Mouse (Mus musculus): ENCODE measurements around the gene Zbtb32.

The Zbtb32 gene

DNA sequence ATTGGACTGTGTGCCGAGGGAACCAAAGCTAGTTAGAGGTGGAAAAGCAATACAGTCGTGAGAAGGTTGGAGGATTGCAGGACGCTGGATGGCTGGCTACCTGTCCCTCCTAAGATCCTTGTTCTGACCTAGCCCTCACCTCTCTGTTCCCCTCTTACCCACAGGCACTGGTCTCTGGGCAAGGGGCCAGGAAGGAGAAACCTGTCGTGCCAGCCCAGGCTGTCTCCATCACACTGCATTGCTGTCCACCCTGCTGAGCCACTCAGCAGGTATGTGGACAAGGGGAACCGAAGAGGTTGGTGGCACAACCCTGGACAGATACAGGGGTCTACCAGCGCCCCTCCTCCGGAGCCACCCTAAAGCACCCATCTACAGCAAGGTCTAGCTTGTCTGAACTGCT is 1.9 kb upstream of the Zbtb32 start:
- no peak for DNase-seq (ENCODE audit: extremely low spot score, low spot score)

DNA sequence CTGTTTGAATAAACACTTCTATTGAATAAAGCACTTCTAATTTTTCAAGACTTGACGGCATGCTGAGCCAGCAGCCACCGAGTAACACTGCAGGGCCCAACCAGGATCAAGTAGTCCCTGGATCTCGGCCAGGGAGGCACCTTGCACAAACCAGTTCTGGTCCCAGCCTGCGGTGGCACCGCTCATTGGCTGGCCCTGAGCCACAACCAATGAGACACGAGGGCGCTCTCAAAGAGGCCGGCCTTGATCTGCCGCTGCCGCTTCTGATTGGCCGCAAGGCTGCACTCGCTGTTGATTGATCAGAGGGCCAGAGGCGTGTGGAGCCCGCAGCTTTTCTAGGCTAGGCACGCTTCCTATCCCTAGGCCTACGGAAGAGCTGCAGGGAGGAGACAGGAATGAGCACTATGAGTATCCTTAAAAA is 1.2 kb upstream of the Zbtb32 start:
- DNase-seq (ENCODE audit: extremely low spot score, low spot score), result peak; percentile 69

DNA sequence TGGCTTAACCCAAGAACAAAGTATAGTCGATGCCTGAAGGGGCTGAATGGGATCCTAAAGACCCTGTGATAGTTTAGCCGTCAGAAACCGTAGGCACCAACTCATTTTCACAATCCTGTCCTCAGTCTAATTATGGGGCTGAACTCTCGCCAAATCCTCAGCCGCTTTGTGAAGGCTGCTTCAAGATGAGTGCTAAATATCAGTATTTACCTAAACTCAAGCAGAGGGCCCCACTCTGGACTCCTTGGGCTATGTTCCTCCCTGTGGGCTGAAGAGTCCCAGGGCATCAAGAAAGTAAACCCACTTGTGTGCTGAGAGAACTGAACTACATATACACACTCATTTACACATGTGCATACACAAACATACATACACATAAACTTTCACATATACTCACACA is 1.9 kb downstream of the Zbtb32 start:
- DNase-seq (ENCODE audit: extremely low spot score, low spot score), result no peak

DNA sequence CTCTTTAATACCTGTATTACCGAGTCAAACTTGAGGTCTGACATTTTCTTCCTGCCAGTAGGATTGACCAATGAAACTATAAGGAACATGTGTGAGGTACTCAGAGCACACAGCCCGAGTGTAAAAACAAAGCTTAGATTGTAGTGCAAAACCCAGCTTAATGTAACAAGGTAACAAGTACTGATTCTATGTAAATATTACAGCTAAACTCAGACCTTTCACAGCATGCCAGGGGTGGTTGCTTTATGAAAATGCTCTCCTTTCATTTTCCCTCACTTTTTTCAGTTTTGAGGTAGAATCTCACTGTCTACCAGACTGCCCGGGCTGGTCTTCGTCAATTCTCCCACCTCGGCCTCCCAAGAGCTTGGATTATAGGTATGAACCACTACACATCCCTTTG is 2.6 kb downstream of the Zbtb32 start:
- DNase-seq (ENCODE audit: extremely low spot score, low spot score), result no peak

DNA sequence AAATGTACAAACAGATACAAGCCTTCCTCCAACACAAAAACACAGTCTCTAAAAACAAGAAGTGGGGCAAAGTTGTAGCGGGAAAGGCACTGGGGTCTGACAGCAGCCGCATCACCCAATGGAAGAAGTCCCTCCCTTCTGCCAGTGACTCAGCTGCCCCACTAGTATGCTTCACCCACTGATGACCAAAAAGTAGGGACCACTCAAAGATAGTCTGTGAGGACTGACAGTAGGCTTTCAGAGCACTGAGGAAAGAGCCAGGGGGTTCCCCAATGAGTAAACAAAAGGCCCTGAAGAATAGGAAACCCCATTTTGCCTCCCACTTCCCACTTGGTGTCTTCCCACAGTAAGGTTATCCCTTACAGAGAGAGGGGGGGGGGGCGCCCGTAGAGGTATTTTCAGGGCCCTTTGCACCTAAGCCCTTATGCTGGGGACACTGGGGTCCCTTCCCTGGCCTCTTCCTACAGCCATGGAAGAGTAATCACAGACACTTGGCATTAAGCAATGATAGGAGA is 4.1 kb downstream of the Zbtb32 start:
- no peak for DNase-seq (ENCODE audit: extremely low spot score, low spot score)

DNA sequence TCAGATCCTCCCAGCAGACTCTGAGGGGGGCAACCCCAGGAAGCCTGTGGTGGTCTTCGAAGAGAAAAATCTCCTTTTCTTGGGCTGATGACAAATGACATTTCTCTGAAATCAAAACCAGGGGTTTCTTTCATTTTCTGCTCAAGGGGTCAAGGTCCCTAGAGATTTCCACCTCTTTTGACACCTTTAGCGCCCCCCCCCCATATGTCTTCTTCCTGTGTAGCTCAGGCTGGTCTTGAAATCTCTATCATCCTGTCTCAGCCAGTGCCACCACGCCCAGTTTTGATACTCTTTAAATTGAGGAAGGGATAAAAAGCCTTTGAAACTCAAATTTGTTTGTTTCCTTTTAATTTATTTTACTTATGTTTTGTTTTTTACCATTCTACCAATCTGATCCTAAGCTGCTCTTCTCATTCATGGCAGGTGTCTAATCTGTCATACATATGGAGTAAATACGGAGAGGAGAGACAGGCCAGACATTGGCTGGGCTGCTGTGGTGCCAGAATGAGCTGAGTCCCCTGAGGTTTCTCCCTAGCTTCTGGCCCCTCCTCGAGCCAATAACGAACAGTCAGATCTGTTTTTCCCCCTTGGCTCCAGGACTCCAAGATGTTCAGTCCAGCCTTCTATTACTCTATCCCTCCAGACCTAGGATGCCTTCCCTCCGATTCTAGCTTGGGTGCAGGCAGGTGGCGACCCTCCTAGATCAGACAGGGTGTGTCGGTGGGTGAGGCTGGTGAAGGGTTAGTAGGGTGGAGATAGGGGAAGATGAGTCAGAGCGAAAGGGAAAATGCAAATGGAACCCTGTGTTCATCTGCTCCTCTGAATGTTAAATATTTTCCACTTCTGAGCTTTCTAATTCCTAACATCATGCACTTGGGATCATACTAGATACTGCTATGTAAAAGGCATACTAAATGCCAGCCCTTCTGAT is 4.9 kb downstream of the Zbtb32 start:
- no peak for DNase-seq (ENCODE audit: extremely low spot score, low spot score)

DNA sequence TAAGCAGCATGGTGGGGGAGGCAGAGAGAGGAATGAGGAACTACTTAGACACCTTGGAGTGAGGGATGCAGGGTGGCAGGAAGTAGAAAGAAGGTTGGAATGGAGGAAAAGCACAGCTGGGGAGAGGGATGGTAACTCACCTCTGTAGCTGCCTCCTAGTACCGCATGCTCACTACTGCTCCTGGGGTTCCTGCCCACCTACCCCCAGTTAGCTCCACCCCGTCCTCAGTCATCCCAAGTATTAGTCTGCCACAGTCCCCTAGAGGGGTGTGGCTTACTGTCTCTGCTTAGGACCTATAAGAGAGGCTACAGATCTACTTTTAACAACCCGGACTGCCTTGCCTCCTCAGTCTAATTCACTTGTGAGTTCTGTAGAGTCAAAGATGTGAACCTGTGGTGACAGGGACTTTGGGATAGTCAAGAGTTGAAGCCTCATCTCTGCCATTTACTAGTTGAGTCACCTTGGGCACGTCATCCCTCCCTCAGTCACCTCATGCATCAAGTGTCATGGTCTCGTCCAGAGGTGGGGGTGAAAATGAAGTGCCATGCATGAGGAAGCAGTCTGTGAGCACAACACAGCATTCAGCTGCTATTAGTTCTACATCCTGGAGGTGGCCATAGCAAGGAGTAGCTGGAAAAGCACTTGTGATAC is 5.8 kb downstream of the Zbtb32 start:
- DNase-seq (ENCODE audit: extremely low spot score, low spot score), result no peak

DNA sequence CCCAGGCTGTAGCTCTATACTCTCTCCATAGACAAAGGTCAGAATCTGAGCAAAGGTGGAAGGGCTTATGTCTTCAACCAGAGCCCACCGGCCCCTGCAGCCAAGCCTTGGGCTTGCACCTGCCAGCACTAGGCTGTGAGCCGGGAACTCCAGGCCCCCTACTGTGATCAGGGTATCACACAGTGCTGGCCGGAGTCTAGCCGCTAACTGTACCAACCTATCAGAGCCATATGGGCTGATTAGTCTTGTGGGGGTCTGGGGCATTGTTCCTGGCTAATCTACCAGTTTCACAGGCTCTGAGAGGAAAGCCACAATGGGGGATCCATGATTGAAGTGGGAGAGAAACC is 7.1 kb downstream of the Zbtb32 start:
- DNase-seq (ENCODE audit: extremely low spot score, low spot score), result no peak

DNA sequence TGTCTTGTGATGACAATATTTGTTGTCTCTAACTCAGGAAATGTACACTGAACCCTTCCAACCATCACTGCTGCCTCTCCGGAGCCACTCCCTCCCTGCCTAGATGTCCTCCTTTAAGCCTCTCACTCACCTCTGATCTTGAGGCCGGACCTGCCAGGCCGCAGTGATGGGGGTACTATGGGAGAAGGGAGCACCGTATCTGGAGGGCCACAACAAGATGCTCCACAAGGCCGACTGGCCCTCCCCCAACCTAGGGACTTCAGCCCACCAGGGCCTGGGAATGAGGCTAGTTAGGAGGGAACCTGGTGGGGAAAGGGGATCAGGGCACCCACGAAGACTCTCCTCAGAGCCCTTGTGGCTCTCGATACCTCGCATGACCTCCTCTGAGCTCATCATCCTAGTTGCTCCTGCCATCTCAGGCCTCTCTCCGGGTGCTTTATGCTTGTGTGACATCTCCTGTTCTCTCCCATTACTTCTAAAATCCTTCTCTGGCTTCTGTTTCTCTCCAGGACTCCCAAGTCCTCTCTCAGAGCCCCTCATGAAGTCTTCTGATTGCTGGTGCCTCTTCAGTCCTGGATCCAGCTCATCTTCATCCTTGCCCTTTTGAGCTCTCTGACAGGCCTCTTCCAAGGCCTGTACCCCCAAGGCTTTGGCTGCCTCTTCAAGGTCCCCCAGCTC is 7.6 kb downstream of the Zbtb32 start:
- no peak for DNase-seq (ENCODE audit: extremely low spot score, low spot score)

DNA sequence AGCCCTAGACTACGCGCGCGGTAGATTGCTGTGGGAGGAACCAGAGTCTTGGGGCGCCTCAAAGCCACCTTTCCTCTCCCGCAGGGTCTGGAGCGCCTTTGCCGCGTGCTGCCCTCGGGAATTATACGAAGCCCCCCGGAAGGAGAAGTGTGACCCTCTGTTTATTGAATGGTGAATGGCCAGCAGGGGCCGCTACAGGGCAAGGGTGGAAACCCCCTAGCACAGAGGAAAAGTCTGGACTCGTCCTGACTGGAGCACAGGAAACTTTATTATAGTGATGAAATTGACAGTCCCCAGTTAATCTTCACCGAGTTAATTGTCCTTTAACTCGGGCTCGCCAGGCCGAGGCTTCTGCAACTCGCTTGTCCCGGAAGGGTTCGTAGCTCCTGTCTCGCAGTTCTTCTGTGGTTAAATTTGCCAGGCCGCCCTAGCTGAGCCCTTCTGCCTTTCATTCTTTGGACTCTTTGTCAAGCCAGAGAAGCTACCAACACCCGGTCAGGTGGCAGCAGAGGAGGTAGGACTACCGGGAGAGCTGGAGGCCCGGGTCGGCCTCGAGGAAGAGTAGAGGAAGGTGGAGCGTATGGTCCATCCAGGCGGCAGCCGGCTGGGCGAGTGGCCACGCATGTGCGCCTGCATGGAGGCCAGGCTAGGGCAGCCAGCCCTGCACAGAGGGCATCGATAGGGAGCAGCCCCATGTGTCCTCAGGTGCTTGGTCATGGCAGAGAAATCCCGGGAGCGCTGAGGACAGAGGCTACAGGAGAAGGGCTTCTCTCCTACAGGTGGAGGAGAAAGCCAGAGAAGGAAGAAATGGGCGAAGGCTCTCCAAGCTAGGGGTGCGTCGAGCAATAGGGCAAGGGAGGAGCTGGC is 9.0 kb downstream of the Zbtb32 start:
- DNase-seq (ENCODE audit: extremely low spot score, low spot score), result peak; percentile 89

DNA sequence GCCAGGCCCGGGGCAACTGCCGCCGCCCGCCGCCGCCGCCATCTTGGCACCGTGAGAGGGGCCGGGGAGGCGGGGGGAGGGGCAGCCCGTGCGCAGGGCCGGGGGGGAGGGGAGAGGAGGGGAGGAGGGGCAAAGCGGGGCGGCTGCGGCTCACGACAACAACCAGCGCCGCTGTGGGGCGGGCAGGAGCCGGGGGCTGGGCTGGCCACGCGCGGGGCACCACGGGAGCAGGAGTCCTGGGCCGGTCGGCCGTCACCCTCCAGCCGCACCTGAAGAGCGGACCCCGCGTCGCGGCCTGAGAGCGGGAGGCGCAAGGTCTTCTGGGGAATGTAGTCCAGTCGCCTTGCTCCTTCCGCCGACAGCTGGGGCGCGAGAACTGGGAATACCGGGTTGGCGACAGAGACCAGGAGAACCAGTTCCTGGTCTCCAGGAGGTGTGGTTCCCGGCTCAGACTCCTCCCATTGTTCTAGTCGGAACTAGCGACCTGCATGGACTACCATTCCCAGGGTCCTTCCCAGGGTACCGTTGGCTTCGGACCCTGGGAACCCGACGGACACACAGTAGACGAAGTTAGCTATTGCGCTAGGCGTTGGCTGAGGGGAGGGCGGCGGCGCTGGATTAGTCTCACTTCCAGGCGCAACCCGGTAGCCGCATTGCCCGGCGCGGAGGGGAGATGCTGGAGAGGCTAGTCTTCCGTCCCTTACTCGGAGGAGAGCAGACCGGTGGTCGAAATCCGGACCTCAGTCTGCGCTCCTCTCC is 9.9 kb downstream of the Zbtb32 start, which contains the start of gene Kmt2b:
Gene Kmt2b, minus strand, starts transcription at position 51 of the 759 bp plus-strand sequence.
- DNase-seq (ENCODE audit: extremely low spot score, low spot score), result peak; percentile 97

DNA sequence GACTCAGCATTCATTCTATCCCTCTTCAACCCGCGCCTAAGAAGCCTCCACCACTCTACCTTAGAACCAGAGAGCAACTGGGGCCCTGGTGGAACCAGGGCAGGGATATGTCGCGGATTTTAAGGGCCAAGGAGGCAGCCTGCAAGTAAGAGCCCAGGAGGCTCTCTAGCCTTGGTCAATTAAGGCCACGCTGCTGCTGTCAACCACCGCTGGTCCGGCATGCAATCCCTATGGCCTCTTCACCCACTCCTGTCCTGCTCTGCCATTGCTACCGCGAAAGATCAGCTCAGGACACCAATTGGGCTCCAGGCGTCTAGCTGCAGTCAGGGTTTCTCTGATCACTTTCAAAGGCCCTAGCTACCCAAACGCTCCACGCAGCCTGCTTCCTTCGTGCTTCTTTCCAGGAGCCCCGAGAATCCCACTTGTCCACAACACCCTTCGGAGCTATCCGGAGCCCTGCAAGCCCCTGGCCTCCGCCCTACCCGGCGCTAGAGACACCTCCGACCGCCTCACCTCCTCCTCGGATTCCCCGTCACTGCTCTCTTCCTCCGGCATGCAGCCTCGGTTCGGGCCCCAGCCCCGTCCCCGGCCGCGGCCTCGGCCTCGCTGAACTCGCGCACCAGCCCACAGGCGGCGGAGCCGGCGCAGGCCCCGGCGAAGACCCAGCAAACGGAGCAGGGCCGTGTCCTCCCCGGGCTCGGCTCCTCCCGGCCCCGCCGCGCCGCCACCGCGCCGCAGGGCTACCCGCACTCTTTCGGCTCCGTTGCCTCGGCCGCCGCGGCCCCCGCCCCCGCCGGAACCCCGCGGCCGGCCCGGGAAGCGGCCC is 10.7 kb downstream of the Zbtb32 start:
- peak; percentile 74 for DNase-seq (ENCODE audit: extremely low spot score, low spot score)

DNA sequence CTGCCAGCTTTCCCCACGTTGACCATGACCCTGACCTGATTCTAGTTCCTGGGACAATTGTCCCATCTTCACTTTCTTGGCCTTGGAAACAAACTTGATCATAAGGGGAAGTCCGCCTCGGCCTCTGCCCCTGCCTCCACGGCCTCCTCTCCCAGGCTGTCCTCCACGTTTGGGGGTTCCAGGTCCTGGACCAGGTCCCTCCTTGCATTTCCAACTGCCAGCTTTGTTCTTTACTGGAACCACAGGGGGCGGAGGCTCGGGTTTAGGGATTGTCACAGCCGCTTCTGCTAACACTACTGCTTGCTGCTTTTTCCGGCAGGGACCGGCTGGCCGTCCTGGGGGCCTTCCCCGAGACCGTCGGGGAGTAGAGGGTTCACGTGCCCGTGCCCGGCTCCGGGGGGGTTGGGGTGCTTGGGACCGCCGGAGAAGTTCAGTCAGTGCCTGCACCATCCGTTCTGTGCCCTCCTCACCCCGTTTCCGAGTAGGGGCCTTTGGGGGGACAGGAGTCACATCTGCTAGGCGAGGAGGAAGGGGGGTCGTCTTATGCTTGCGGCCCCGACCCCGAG is 12.2 kb downstream of the Zbtb32 start:
- no peak for DNase-seq (ENCODE audit: extremely low spot score, low spot score)

DNA sequence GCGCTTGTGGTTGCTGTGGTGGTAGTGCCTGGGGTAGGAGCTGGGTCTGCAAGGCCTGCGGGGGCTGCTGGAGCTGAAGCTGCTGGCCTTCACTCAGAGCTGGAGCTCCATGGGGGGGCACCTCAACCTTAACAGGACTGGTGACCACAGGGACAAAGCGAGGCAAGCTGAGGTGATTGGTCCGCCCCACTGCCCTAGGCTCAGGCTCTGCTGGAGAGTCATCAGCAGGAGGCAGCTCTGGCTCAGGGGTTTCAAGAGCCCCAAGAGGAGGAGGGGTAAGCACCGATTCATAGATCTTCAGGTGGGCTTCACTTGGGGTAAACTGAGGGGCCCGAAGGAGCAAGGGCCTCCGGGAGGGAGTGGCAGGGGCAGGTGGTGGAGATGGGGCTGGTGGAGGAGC is 13.5 kb downstream of the Zbtb32 start:
- no peak for DNase-seq (ENCODE audit: extremely low spot score, low spot score)

DNA sequence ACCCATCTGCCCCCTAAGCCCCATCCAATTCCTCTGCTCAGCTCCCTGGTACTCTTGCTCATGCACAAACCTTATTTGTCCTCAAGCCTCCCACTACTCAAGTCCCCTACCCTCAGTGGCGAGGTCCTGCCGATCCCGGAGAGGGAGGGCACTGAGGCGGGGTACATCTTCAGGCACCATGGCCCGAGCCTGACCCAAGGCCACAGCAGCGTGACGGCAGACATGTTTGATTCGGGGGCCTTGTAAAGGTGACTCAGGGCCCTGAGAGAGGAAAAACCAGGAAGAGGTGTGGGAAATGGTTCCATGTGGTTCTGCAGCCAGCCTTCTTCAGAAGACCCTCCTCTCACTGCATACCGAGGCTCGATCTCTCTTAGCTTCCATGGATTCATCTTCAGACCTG is 14.4 kb downstream of the Zbtb32 start:
- DNase-seq (ENCODE audit: extremely low spot score, low spot score), result no peak

DNA sequence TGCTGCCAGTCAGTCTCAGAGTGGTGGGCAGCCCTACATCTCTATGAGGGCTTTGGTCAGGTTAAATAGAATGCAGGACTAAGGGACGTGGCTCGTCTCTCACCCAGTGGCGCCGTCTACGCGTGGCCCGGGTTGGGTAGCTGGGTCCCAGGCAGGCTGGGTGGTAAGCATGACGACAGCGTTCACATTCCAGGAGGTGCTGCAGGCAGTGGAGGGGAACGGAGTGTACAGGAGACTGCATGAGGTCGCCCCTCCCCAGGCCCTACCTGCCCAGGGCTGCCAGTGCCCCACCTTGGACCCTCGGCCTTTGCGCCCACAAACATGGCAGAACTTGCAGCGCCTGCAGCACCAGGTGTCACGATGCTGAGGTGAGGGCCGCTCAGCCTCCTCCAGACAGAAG is 17.2 kb downstream of the Zbtb32 start:
- no peak for DNase-seq (ENCODE audit: extremely low spot score, low spot score)

DNA sequence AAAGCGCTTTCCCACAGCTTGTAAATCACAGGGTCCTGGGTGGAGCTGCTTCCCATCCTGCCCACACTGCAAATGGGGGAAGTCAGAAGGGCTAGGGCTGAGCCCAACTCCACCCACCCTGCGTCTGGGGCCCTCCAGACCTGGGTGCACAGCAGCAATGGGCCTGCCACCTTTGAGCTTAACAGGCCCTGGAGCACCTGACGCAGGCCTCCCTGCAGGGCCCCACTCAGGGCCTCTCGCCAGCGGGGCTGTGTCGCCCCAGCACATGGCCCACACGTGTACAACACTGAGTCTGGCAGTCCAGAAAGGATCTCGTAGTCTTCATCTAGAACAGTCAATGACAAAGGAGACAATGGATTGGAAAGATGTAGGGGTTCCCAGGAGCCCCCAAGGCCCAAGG is 18.8 kb downstream of the Zbtb32 start:
- DNase-seq (ENCODE audit: extremely low spot score, low spot score), result no peak

DNA sequence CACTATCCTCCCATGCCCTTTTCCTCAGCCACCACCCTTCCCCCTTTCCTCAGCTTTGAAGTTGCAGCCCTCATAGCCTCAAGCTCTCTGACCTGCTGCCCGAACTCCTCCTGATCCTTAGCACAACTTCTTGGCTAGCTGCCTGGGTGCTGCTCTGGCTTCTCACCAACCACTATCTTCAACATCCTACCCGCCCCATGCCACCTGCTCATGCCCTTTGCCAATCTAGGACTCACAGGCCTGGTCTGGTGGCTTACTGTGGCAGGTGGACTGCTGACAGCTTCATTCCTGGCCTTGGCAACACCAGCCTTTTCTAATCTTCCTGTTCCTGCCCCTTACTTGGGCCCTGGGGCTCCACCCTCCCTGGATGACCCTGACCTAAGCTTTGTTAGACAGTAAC is 25.7 kb downstream of the Zbtb32 start:
- no peak for DNase-seq (ENCODE audit: extremely low spot score, low spot score)

DNA sequence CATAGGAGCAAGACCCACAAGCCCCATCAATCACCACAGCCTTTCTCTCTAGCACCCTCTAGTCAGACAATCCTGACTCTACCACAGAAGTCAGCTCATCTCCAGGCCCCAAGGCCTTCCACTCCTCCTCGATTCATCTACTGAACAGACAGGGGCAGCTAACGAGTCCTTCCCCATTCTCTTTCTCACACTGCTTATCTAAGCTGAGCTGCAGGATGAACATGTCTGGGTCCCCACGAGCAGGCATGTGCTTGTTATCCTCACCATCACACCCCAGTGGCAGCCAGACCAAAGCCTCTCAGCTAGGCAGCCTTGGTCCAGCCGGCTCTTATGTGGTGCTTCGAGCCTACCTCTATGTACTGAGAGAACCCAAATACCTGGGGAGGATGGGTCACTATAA is 26.3 kb downstream of the Zbtb32 start:
- DNase-seq (ENCODE audit: extremely low spot score, low spot score), result no peak

Measured in neural tube, embryonic 10.5 days (tissue).